Mouse (Mus musculus): ENCODE results near the gene Cyp17a1.
A peak's percentile ranks its signal among the peaks of the same experiment; 100 is the strongest.

Gene Cyp17a1

GRCm38 (mm10) chr19:46672766-46673418, at the start of gene Cyp17a1:
Gene Cyp17a1, minus strand, starts transcription at chr19:46673172.
- DNase-seq (ENCODE audit: low spot score) = no peak

- DNase-seq (ENCODE audit: low spot score) = no peak
Measured at GRCm38 (mm10) chr19:46718150-46718549, 45.2 kb upstream of the Cyp17a1 start.

GRCm38 (mm10) chr19:46715016-46715415, 42.0 kb upstream of the Cyp17a1 start:
- no peak for DNase-seq (ENCODE audit: low spot score)

- no peak for DNase-seq (ENCODE audit: low spot score)
Measured at GRCm38 (mm10) chr19:46714234-46714633, 41.3 kb upstream of the Cyp17a1 start.

GRCm38 (mm10) chr19:46710614-46711013, 37.6 kb upstream of the Cyp17a1 start:
- no peak for DNase-seq (ENCODE audit: low spot score)

- DNase-seq (ENCODE audit: low spot score) = no peak
Measured at GRCm38 (mm10) chr19:46707296-46708151, 34.6 kb upstream of the Cyp17a1 start, which contains the start of gene As3mt. Gene As3mt, plus strand, starts transcription at chr19:46707458.

- DNase-seq (ENCODE audit: low spot score) = no peak
Measured at GRCm38 (mm10) chr19:46706540-46707295, 33.7 kb upstream of the Cyp17a1 start.

- no peak for DNase-seq (ENCODE audit: low spot score)
Measured at GRCm38 (mm10) chr19:46705779-46706495, 33.0 kb upstream of the Cyp17a1 start.

- no peak for DNase-seq (ENCODE audit: low spot score)
Measured at GRCm38 (mm10) chr19:46701156-46701555, 28.2 kb upstream of the Cyp17a1 start.

GRCm38 (mm10) chr19:46699011-46699481, 26.1 kb upstream of the Cyp17a1 start:
- DNase-seq (ENCODE audit: low spot score) = no peak

GRCm38 (mm10) chr19:46697840-46698517, 25.0 kb upstream of the Cyp17a1 start:
- DNase-seq (ENCODE audit: low spot score) = no peak

GRCm38 (mm10) chr19:46696943-46697342, 24.0 kb upstream of the Cyp17a1 start:
- no peak for DNase-seq (ENCODE audit: low spot score)

GRCm38 (mm10) chr19:46696482-46696881, 23.5 kb upstream of the Cyp17a1 start:
- DNase-seq (ENCODE audit: low spot score) = no peak

GRCm38 (mm10) chr19:46693146-46693545, 20.2 kb upstream of the Cyp17a1 start:
- DNase-seq (ENCODE audit: low spot score) = peak; percentile 60

GRCm38 (mm10) chr19:46691078-46691477, 18.1 kb upstream of the Cyp17a1 start:
- DNase-seq (ENCODE audit: low spot score) = no peak

GRCm38 (mm10) chr19:46690387-46690786, 17.4 kb upstream of the Cyp17a1 start:
- no peak for DNase-seq (ENCODE audit: low spot score)

- DNase-seq (ENCODE audit: low spot score) = peak; percentile 85
Measured at GRCm38 (mm10) chr19:46689460-46690372, 16.7 kb upstream of the Cyp17a1 start, which contains the start of gene Borcs7. Gene Borcs7, plus strand, starts transcription at chr19:46689906.

GRCm38 (mm10) chr19:46679720-46680383, 6.9 kb upstream of the Cyp17a1 start:
- no peak for DNase-seq (ENCODE audit: low spot score)

- peak; percentile 29 for DNase-seq (ENCODE audit: low spot score)
Measured at GRCm38 (mm10) chr19:46675641-46676040, 2.7 kb upstream of the Cyp17a1 start.

All from adipocyte (in vitro differentiated cells).